Mouse (Mus musculus) spleen, adult 2 months (tissue): ENCODE data around the gene Egfem1.

Experiments
- CTCF ChIP-seq: fragments of 200-500 bp; IDR thresholded peaks from 2 replicates; pipeline ENCODE4 v1.5.1; 2011; ENCODE audit warnings: mild to moderate bottlenecking, inconsistent platforms; ENCODE audit not compliant: insufficient read depth, insufficient read length, insufficient replicate concordance; ENCODE audit errors: extremely low read depth
- POLR2A ChIP-seq: fragments of 200-500 bp; IDR thresholded peaks from 2 replicates; pipeline ENCODE4 v1.6.1; 2011; ENCODE audit warnings: low read depth, low read length, inconsistent platforms

DNA sequence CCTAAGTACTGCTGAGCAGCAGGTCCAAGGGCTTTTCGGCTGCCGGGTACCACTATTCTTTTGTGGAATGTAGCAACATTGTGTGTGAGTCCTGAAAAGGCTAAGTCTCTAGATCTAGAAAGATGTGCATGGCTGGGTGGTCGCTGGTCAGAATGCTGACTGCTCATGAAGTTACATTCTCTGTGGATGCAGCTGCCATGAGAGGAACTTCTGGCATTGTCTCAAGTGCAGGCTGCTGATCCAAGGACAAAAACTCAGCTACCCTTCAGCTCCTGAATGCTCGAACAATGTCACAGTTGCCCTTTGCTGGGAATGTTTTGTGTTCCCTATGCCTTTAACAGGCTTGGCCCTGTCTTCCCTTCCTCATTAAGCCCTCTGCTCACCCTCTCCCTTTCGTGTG, 35.5 kb upstream of the Egfem1 start:
- TF ChIP-seq POLR2A = no peak
- TF ChIP-seq CTCF = no peak
